Mouse (Mus musculus): ENCODE measurements around the gene Cc2d1a. TPM values are rescaled to one million over a fixed set of nuclear protein-coding genes. Genes with fewer than 3 reads are reported as not detected.

Gene Cc2d1a
- total RNA-seq, 1 experiment: 17.7 TPM

GRCm38 (mm10) chr8:84144636-84145245 lies 3.0 kb downstream of the Cc2d1a start:
- Histone ChIP-seq H3K27ac (ENCODE audit: insufficient read depth, low read depth, low read length, poor library complexity, severe bottlenecking) (no peak overlapping the region), H3K4me3 (ENCODE audit: insufficient read depth in 1 of 2, low read depth in 1 of 2, low read length in 2 of 2, poor library complexity in 1 of 2, severe bottlenecking in 1 of 2) (no peak overlapping the region), H3K9me3 (ENCODE audit: control insufficient read depth, insufficient read depth, low read depth, low read length) (no peaks in the 10 kb centered on the region), H3K9ac (ENCODE audit: insufficient read depth, low read depth, low read length, poor library complexity, severe bottlenecking) (no peak overlapping the region), H3K4me1 (ENCODE audit: control insufficient read depth in 2 of 2, insufficient read depth in 2 of 2, low read length in 2 of 2, poor library complexity in 1 of 2) (peaks cover 3 to 7% of the 10 kb centered on the region in 2 experiments; a peak in 2 of 4 replicates), H3K36me3 (ENCODE audit: control insufficient read depth, insufficient read depth, low read length, poor library complexity, severe bottlenecking) (peaks cover 29% of the 10 kb centered on the region)
- no peak for TF ChIP-seq HCFC1 (IDR thresholded peaks at IDR 0.05; ENCODE audit: borderline replicate concordance, insufficient read depth, low read length)
- TF ChIP-seq MAFK (IDR thresholded peaks at IDR 0.05; ENCODE audit: insufficient read depth, low read depth, low read length): no peak
- TF ChIP-seq CHD2 (IDR thresholded peaks at IDR 0.05; ENCODE audit: low read depth, low read length): no peak
- TF ChIP-seq ZNF384 (IDR thresholded peaks at IDR 0.05; ENCODE audit: low read depth, low read length): no peak
- TF ChIP-seq ZC3H11A (IDR thresholded peaks at IDR 0.05; ENCODE audit: borderline replicate concordance, low read depth, low read length): no peak
- DNase-seq (ENCODE audit: low read depth, low spot score): no peak
- in situ Hi-C loops (cut with MboI; ENCODE audit: low sequenced_read_pairs in 2 of 2, unreplicated experiment in 2 of 2): no loop called here

GRCm38 (mm10) chr8:84140838-84141237 lies 6.9 kb downstream of the Cc2d1a start:
- Histone ChIP-seq H3K4me3 (ENCODE audit: insufficient read depth in 1 of 2, low read depth in 1 of 2, low read length in 2 of 2, poor library complexity in 1 of 2, severe bottlenecking in 1 of 2) (no peak overlapping the region), H3K9ac (ENCODE audit: insufficient read depth, low read depth, low read length, poor library complexity, severe bottlenecking) (no peak overlapping the region), H3K36me3 (ENCODE audit: control insufficient read depth, insufficient read depth, low read length, poor library complexity, severe bottlenecking) (peaks cover 56% of the 10 kb centered on the region), H3K4me1 (ENCODE audit: control insufficient read depth in 2 of 2, insufficient read depth in 2 of 2, low read length in 2 of 2, poor library complexity in 1 of 2) (no peaks in the 10 kb centered on the region), H3K9me3 (ENCODE audit: control insufficient read depth, insufficient read depth, low read depth, low read length) (no peaks in the 10 kb centered on the region), H3K27ac (ENCODE audit: insufficient read depth, low read depth, low read length, poor library complexity, severe bottlenecking) (no peak overlapping the region)
- DNase-seq (ENCODE audit: low read depth, low spot score): no peak
- in situ Hi-C loops (cut with MboI; ENCODE audit: low sequenced_read_pairs in 2 of 2, unreplicated experiment in 2 of 2): no loop called here
- TF ChIP-seq ZC3H11A (IDR thresholded peaks at IDR 0.05; ENCODE audit: borderline replicate concordance, low read depth, low read length) (no peak), ZNF384 (IDR thresholded peaks at IDR 0.05; ENCODE audit: low read depth, low read length) (no peak), MAFK (IDR thresholded peaks at IDR 0.05; ENCODE audit: insufficient read depth, low read depth, low read length) (no peak), CHD2 (IDR thresholded peaks at IDR 0.05; ENCODE audit: low read depth, low read length) (no peak), HCFC1 (IDR thresholded peaks at IDR 0.05; ENCODE audit: borderline replicate concordance, insufficient read depth, low read length) (no peak)

- no peaks in the 10 kb centered on the region for H3K4me1 ChIP-seq (ENCODE audit: control insufficient read depth in 2 of 2, insufficient read depth in 2 of 2, low read length in 2 of 2, poor library complexity in 1 of 2)
- no peak overlapping the region for H3K9ac ChIP-seq (ENCODE audit: insufficient read depth, low read depth, low read length, poor library complexity, severe bottlenecking)
- H3K27ac ChIP-seq (ENCODE audit: insufficient read depth, low read depth, low read length, poor library complexity, severe bottlenecking): no peak overlapping the region
- TF ChIP-seq ZNF384 (IDR thresholded peaks at IDR 0.05; ENCODE audit: low read depth, low read length): no peak
- TF ChIP-seq HCFC1 (IDR thresholded peaks at IDR 0.05; ENCODE audit: borderline replicate concordance, insufficient read depth, low read length): peak; percentile 92
- no peak for TF ChIP-seq MAFK (IDR thresholded peaks at IDR 0.05; ENCODE audit: insufficient read depth, low read depth, low read length)
- peak; percentile 75; the same call in 1 of the 2 replicates for TF ChIP-seq CHD2 (IDR thresholded peaks at IDR 0.05; ENCODE audit: low read depth, low read length)
- DNase-seq (ENCODE audit: low read depth, low spot score): peak; percentile 22
- H3K36me3 ChIP-seq (ENCODE audit: control insufficient read depth, insufficient read depth, low read length, poor library complexity, severe bottlenecking): peaks cover 68% of the 10 kb centered on the region
- H3K4me3 ChIP-seq (ENCODE audit: insufficient read depth in 1 of 2, low read depth in 1 of 2, low read length in 2 of 2, poor library complexity in 1 of 2, severe bottlenecking in 1 of 2): no peak overlapping the region
- H3K9me3 ChIP-seq (ENCODE audit: control insufficient read depth, insufficient read depth, low read depth, low read length): no peaks in the 10 kb centered on the region
- in situ Hi-C loops (cut with MboI; ENCODE audit: low sequenced_read_pairs in 2 of 2, unreplicated experiment in 2 of 2): no loop called here
These were observed 9.9 kb downstream of the Cc2d1a start for GRCm38 (mm10) chr8:84137848-84138247.

GRCm38 (mm10) chr8:84132225-84132624 lies 15.5 kb downstream of the Cc2d1a start:
- no peak for DNase-seq (ENCODE audit: low read depth, low spot score)
- H3K4me3 ChIP-seq (ENCODE audit: insufficient read depth in 1 of 2, low read depth in 1 of 2, low read length in 2 of 2, poor library complexity in 1 of 2, severe bottlenecking in 1 of 2): no peak overlapping the region
- no peak overlapping the region for H3K27ac ChIP-seq (ENCODE audit: insufficient read depth, low read depth, low read length, poor library complexity, severe bottlenecking)
- in situ Hi-C loops (cut with MboI; ENCODE audit: low sequenced_read_pairs in 2 of 2, unreplicated experiment in 2 of 2): no loop called here
- no peak overlapping the region for H3K9ac ChIP-seq (ENCODE audit: insufficient read depth, low read depth, low read length, poor library complexity, severe bottlenecking)
- H3K9me3 ChIP-seq (ENCODE audit: control insufficient read depth, insufficient read depth, low read depth, low read length): no peaks in the 10 kb centered on the region
- peaks cover 38% of the 10 kb centered on the region for H3K36me3 ChIP-seq (ENCODE audit: control insufficient read depth, insufficient read depth, low read length, poor library complexity, severe bottlenecking)
- TF ChIP-seq CHD2 (IDR thresholded peaks at IDR 0.05; ENCODE audit: low read depth, low read length): no peak
- peaks cover 2 to 16% of the 10 kb centered on the region in 2 experiments; a peak in 1 of 4 replicates for H3K4me1 ChIP-seq (ENCODE audit: control insufficient read depth in 2 of 2, insufficient read depth in 2 of 2, low read length in 2 of 2, poor library complexity in 1 of 2)

- Histone ChIP-seq H3K9ac (ENCODE audit: insufficient read depth, low read depth, low read length, poor library complexity, severe bottlenecking) (peak overlapping the region; percentile 45), H3K27ac (ENCODE audit: insufficient read depth, low read depth, low read length, poor library complexity, severe bottlenecking) (no peak overlapping the region), H3K36me3 (ENCODE audit: control insufficient read depth, insufficient read depth, low read length, poor library complexity, severe bottlenecking) (peaks cover 25% of the 10 kb centered on the region), H3K4me3 (ENCODE audit: insufficient read depth in 1 of 2, low read depth in 1 of 2, low read length in 2 of 2, poor library complexity in 1 of 2, severe bottlenecking in 1 of 2) (peak overlapping the region; percentile 37 to 41), H3K9me3 (ENCODE audit: control insufficient read depth, insufficient read depth, low read depth, low read length) (no peaks in the 10 kb centered on the region), H3K4me1 (ENCODE audit: control insufficient read depth in 2 of 2, insufficient read depth in 2 of 2, low read length in 2 of 2, poor library complexity in 1 of 2) (peaks cover 2 to 25% of the 10 kb centered on the region in 2 experiments; a peak in 1 of 4 replicates)
- no peak for TF ChIP-seq ZC3H11A (IDR thresholded peaks at IDR 0.05; ENCODE audit: borderline replicate concordance, low read depth, low read length)
- no peak for TF ChIP-seq HCFC1 (IDR thresholded peaks at IDR 0.05; ENCODE audit: borderline replicate concordance, insufficient read depth, low read length)
- TF ChIP-seq ZNF384 (IDR thresholded peaks at IDR 0.05; ENCODE audit: low read depth, low read length): no peak
- no peak for TF ChIP-seq MAFK (IDR thresholded peaks at IDR 0.05; ENCODE audit: insufficient read depth, low read depth, low read length)
- no peak for TF ChIP-seq CHD2 (IDR thresholded peaks at IDR 0.05; ENCODE audit: low read depth, low read length)
- no peak for DNase-seq (ENCODE audit: low read depth, low spot score)
- in situ Hi-C loops (cut with MboI; ENCODE audit: low sequenced_read_pairs in 2 of 2, unreplicated experiment in 2 of 2): no loop called here
These were observed 16.9 kb downstream of the Cc2d1a start for GRCm38 (mm10) chr8:84130806-84131205.

Measured in ES-E14 (cell line).